Mouse (Mus musculus) heart, embryonic 11.5 days (tissue): ENCODE data around the gene Cplx2. TPM values are rescaled to one million over a fixed set of nuclear protein-coding genes. Genes with fewer than 3 reads are reported as not detected.
A peak's percentile ranks its signal among the peaks of the same experiment; 100 is the strongest.

Experiments used
- ATAC-seq: fragments of 200-750 bp; cut with Nextera tagmentation; replicated peaks from 2 replicates; pipeline ENCODE4 v1.8.0; 2017; ENCODE audit warnings: moderate library complexity; ENCODE audit not compliant: insufficient number of reproducible peaks, low FRiP score, low TSS enrichment
- H3K27ac ChIP-seq: fragments of 300-500 bp; sonication (generic); 2 replicates; pipeline ENCODE4 v1.5.1; 2014; ENCODE audit warnings: mild to moderate bottlenecking, low read depth, low read length
- H3K27me3 ChIP-seq: fragments of 300-500 bp; sonication (generic); 2 replicates; pipeline ENCODE4 v1.6.1; 2014; ENCODE audit warnings: mild to moderate bottlenecking, low read length, mixed read lengths; ENCODE audit not compliant: control insufficient read depth, insufficient read depth
- H3K36me3 ChIP-seq: fragments of 300-500 bp; sonication (generic); 2 replicates; pipeline ENCODE4 v1.6.1; 2014; ENCODE audit warnings: mild to moderate bottlenecking, low read length, moderate library complexity, mixed read lengths; ENCODE audit not compliant: control insufficient read depth, insufficient read depth
- H3K4me1 ChIP-seq: fragments of 300-500 bp; sonication (generic); 2 replicates; pipeline ENCODE4 v1.6.1; 2014; ENCODE audit warnings: low read length; ENCODE audit not compliant: control insufficient read depth, insufficient read depth
- H3K4me2 ChIP-seq: fragments of 300-500 bp; sonication (generic); 2 replicates; pipeline ENCODE4 v1.6.1; 2014; ENCODE audit warnings: mild to moderate bottlenecking, moderate library complexity
- H3K4me3 ChIP-seq: fragments of 300-500 bp; sonication (generic); 2 replicates; pipeline ENCODE4 v1.5.1; 2014; ENCODE audit warnings: low read depth, low read length
- H3K9ac ChIP-seq: fragments of 300-500 bp; sonication (generic); 2 replicates; pipeline ENCODE4 v1.6.1; 2014; ENCODE audit warnings: mild to moderate bottlenecking, low read depth, low read length, moderate library complexity
- H3K9me3 ChIP-seq: fragments of 300-500 bp; sonication (generic); replicated peaks from 2 replicates; pipeline ENCODE4 v1.6.1; 2016; ENCODE audit warnings: low read length; ENCODE audit not compliant: control insufficient read depth
- WGBS: fragments of 180-500 bp; shearing (Covaris S2); extraction: QIAGEN DNeasy Blood & Tissue Kit; methylation state at CpG from one replicate; pipeline ENCODE4 v1.1.7; 2014; ENCODE audit not compliant: insufficient replicate concordance; 5-methylcytosine and 5-hydroxymethylcytosine counted together
- polyA plus RNA-seq: library from polyadenylated mRNA; unstranded; fragments of >200 nt; fragmentation: Nextera tagmentation; extraction: Ambion mirVana; gene quantifications from 2 replicates; pipeline ENCODE4 v1.2.1, GENCODE M21; 2014

Cplx2 gene
- polyA plus RNA-seq, 1 experiment from 2014 or later, result 3.0 TPM

- H3K4me1 ChIP-seq, result peaks cover 9% of the 10 kb centered on the region
- H3K9me3 ChIP-seq, result no peaks in the 10 kb centered on the region
- H3K9ac ChIP-seq, result no peak overlapping the region; the same call in 1 of the 2 replicates
- WGBS, result 50% methylated on average over 22 of the region's 22 CpGs
- H3K27me3 ChIP-seq, result no peaks in the 10 kb centered on the region
- H3K27ac ChIP-seq, result no peak overlapping the region
- H3K4me3 ChIP-seq, result no peak overlapping the region
- ATAC-seq, result no peak
- H3K4me2 ChIP-seq, result no peak overlapping the region
- H3K36me3 ChIP-seq, result no peaks in the 10 kb centered on the region
Observed at GRCm38 (mm10) chr13:54331825-54332675, 39.1 kb upstream of the Cplx2 start.

DNA sequence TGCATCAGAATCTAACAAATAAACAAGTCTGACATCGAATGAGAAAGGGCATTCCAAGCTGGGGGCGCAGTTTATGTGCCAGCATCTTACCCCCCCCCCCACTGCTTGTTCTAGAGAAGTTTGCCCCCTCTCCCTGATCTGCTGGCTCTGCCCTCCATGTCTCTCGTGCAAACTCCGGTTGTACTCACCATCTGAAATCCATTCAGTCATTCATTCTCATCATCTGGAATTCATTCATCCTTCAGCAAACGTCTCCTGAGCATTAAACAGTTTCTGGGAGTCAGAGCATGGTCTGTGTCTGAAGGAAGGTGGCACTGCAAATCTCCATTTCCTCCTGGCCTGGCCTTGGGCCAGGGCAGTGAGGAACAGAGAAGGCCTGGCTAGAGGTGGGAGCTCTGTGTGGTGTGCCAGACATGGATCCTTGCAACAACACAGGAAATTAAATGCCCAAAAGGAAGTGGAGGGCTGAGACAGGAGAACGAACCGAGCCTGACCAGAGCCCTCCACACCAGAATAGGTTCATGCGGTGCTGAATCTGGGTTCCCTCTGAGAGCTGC lies 38.1 kb upstream of the Cplx2 start:
- no peak overlapping the region for H3K9ac ChIP-seq
- no peak for ATAC-seq
- no peak overlapping the region for H3K4me2 ChIP-seq
- no peaks in the 10 kb centered on the region for H3K27me3 ChIP-seq
- 0 out of 2 replicates have a peak overlapping the region, but pooled peaks have one; percentile 22 for H3K27ac ChIP-seq
- no peaks in the 10 kb centered on the region for H3K36me3 ChIP-seq
- no peak overlapping the region for H3K4me3 ChIP-seq
- no peaks in the 10 kb centered on the region for H3K9me3 ChIP-seq
- peaks cover 9% of the 10 kb centered on the region for H3K4me1 ChIP-seq
- whole genome bisulfite sequencing, result 60% methylated on average over 8 of the region's 8 CpGs

- H3K9ac ChIP-seq, result no peak overlapping the region
- 67% methylated on average over 6 of the region's 6 CpGs for WGBS
- no peak for ATAC-seq
- H3K4me3 ChIP-seq, result no peak overlapping the region
- no peaks in the 10 kb centered on the region for H3K9me3 ChIP-seq
- H3K27ac ChIP-seq, result no peak overlapping the region
- no peaks in the 10 kb centered on the region for H3K27me3 ChIP-seq
- no peak overlapping the region for H3K4me2 ChIP-seq
- H3K4me1 ChIP-seq, result no peaks in the 10 kb centered on the region
- H3K36me3 ChIP-seq, result no peaks in the 10 kb centered on the region
Observed at GRCm38 (mm10) chr13:54337058-54337457, 34.1 kb upstream of the Cplx2 start.

- 70% methylated on average over 7 of the region's 7 CpGs for WGBS
- no peak for ATAC-seq
Observed at GRCm38 (mm10) chr13:54337541-54337940, 33.6 kb upstream of the Cplx2 start.

GRCm38 (mm10) chr13:54338815-54339214 lies 32.3 kb upstream of the Cplx2 start:
- 67% methylated on average over 5 of the region's 5 CpGs for WGBS

More at GRCm38 (mm10) chr13:54337541-54337940, 33.6 kb upstream of the Cplx2 start:
- no peaks in the 10 kb centered on the region for H3K4me1 ChIP-seq
- H3K9me3 ChIP-seq, result no peaks in the 10 kb centered on the region
- no peaks in the 10 kb centered on the region for H3K36me3 ChIP-seq
- no peak overlapping the region for H3K27ac ChIP-seq
- H3K4me2 ChIP-seq, result no peak overlapping the region
- no peaks in the 10 kb centered on the region for H3K27me3 ChIP-seq
- no peak overlapping the region for H3K4me3 ChIP-seq
- no peak overlapping the region for H3K9ac ChIP-seq

GRCm38 (mm10) chr13:54345885-54346647 lies 25.1 kb upstream of the Cplx2 start:
- no peaks in the 10 kb centered on the region for H3K36me3 ChIP-seq
- ATAC-seq, result no peak
- H3K9ac ChIP-seq, result no peak overlapping the region
- no peak overlapping the region for H3K27ac ChIP-seq
- H3K4me2 ChIP-seq, result no peak overlapping the region
- H3K4me1 ChIP-seq, result no peaks in the 10 kb centered on the region
- 80% methylated on average over 15 of the region's 15 CpGs for WGBS
- no peaks in the 10 kb centered on the region for H3K9me3 ChIP-seq
- H3K4me3 ChIP-seq, result no peak overlapping the region
- H3K27me3 ChIP-seq, result no peaks in the 10 kb centered on the region

More at GRCm38 (mm10) chr13:54338815-54339214, 32.3 kb upstream of the Cplx2 start:
- no peak overlapping the region for H3K4me3 ChIP-seq
- H3K36me3 ChIP-seq, result no peaks in the 10 kb centered on the region
- H3K27ac ChIP-seq, result no peak overlapping the region
- H3K4me1 ChIP-seq, result no peaks in the 10 kb centered on the region
- no peak overlapping the region for H3K4me2 ChIP-seq
- H3K9ac ChIP-seq, result no peak overlapping the region
- H3K9me3 ChIP-seq, result no peaks in the 10 kb centered on the region
- no peaks in the 10 kb centered on the region for H3K27me3 ChIP-seq
- ATAC-seq, result no peak

DNA sequence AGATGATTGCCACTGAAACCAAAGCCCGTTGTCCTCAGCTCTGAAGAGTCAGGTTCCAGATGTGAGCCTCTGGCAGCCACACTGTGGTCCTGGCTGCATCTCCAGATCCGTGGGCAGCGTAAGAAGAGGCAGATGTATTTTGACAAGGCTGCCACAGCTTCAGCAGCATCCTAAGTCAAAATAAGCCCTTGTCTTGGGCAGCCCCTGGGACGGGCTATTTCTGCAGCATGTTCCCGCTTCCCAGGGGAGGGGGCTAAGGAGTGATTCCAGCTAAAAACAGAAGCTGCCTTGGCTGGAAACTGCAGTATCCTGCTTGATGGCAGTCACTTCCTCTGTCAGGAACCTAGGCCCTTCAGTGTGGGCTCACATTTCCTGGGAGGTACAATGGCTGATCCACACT lies 23.1 kb upstream of the Cplx2 start:
- no peak overlapping the region for H3K9ac ChIP-seq
- no peaks in the 10 kb centered on the region for H3K36me3 ChIP-seq
- H3K9me3 ChIP-seq, result no peaks in the 10 kb centered on the region
- H3K4me2 ChIP-seq, result no peak overlapping the region
- no peak for ATAC-seq
- no peak overlapping the region for H3K4me3 ChIP-seq
- no peaks in the 10 kb centered on the region for H3K4me1 ChIP-seq
- no peak overlapping the region for H3K27ac ChIP-seq
- no peaks in the 10 kb centered on the region for H3K27me3 ChIP-seq
- WGBS, result 64% methylated on average over 5 of the region's 5 CpGs

DNA sequence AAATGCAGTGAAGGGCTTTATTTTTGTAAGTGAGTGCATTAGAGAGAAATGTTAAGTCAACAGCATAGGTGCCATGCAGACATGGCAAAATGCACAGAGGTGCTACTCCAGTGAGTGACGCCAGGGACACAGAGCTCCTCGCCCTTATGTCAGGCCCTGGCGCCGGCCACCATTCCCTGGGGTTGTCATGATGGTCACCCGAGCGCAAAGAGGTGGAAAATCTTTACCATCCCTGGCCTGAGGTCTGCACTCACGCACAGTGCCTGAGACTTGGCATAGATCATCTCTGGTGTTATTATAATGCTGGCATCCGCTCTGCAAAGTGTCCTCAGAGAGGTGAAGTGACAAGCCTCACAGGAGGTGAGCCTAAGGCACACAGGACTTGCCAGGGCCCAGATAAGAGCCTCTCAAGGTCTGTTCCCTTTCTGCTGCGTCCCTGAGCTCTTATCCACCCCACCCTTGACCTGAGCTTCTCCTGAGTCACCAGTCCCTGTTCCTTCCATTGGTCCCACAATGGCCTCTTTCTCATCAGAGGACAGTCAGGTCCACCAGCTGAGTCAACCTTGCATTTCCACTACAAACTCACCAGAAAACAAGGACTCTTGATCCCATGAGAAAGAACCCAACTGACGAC lies 21.9 kb upstream of the Cplx2 start:
- WGBS, result 66% methylated on average over 10 of the region's 10 CpGs
- Histone ChIP-seq H3K36me3 (no peaks in the 10 kb centered on the region), H3K9ac (no peak overlapping the region), H3K4me1 (no peaks in the 10 kb centered on the region), H3K9me3 (no peaks in the 10 kb centered on the region), H3K27ac (no peak overlapping the region), H3K4me3 (no peak overlapping the region), H3K4me2 (no peak overlapping the region), H3K27me3 (no peaks in the 10 kb centered on the region)
- ATAC-seq, result no peak
